Mouse (Mus musculus): ENCODE results near the gene Olfr549. TPM values are rescaled to one million over a fixed set of nuclear protein-coding genes. Genes with fewer than 3 reads are reported as not detected.
A peak's percentile ranks its signal among the peaks of the same experiment; 100 is the strongest.

Gene Olfr549
- polyA plus RNA-seq (2015; fragmentation: Nextera tagmentation; extraction: Ambion mirVana) = not detected in 2 replicates

DNA sequence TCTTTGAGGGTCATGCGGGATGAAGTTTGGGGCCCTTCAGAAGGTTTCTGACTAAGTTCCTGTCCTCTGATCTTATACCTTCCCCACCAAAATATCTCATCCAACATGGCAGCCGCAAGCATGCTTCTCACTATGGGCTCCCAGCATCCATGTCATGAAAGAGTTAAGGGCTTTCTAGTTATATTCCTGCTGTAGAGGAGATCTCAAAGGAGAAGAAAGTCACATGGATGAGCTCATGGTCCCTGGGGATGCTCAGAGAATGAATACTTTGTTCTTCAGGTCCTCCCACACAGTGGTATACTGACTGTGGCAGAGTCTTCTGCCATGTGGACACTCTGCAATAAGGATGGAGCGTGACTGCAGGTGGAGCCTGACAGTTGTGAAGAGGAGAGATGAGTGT, at the start of gene Olfr549:
Gene Olfr549 (plus strand): TSS at position 301 of the 400 bp plus-strand sequence.
- ATAC-seq (replicated peaks; ENCODE audit: extremely low read depth, insufficient read depth, low FRiP score) = no peak
- no peak within 1 kb of the TSS for H3K4me3 ChIP-seq (ENCODE audit: low read length)
- 84% methylated on average over 3 of the region's 3 CpGs for WGBS
- H3K27ac ChIP-seq (ENCODE audit: low read length) = no peak within 1 kb of the TSS
- no peak within 1 kb of the TSS for H3K9ac ChIP-seq (ENCODE audit: low read length)
- H3K36me3 ChIP-seq (ENCODE audit: control insufficient read depth, insufficient read depth) = no peaks in the 10 kb centered on the region
- no peaks in the 10 kb centered on the region for H3K27me3 ChIP-seq (ENCODE audit: control insufficient read depth, insufficient read depth, low read length)
- no peak within 1 kb of the TSS for H3K4me2 ChIP-seq (ENCODE audit: low read depth, low read length)
- H3K9me3 ChIP-seq (replicated peaks; ENCODE audit: control insufficient read depth, low read length) = no peaks in the 10 kb centered on the region
- H3K4me1 ChIP-seq (ENCODE audit: control insufficient read depth, insufficient read depth, low read length) = no peaks in the 10 kb centered on the region

DNA sequence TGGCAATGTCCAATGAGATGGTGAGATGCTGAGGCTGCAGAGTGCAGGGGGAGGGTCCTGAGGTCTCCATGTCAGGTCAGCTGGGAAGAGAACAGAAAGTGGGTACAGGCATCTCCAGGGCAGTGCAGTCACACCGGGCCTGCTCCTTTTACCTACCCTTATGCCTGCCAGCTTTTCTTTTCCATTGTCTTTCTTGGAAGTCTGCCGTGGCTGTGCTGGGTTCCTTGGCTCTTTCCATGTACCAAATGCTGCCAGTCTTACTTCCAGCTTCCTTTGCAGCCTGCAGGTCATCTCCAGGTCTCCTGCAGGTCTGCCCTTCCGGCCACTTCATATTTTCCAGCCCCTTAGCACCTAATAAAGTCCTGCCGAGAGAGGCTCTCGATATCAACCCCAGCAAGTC, 47.7 kb upstream of the Olfr549 start:
- Histone ChIP-seq H3K27me3 (ENCODE audit: control insufficient read depth, insufficient read depth, low read length) (no peaks in the 10 kb centered on the region), H3K4me3 (ENCODE audit: low read length) (no peak overlapping the region), H3K36me3 (ENCODE audit: control insufficient read depth, insufficient read depth) (no peaks in the 10 kb centered on the region), H3K4me2 (ENCODE audit: low read depth, low read length) (no peak overlapping the region), H3K27ac (ENCODE audit: low read length) (no peak overlapping the region), H3K9me3 (replicated peaks; ENCODE audit: control insufficient read depth, low read length) (no peaks in the 10 kb centered on the region), H3K9ac (ENCODE audit: low read length) (no peak overlapping the region), H3K4me1 (ENCODE audit: control insufficient read depth, insufficient read depth, low read length) (no peaks in the 10 kb centered on the region)
- WGBS = 63% methylated on average over 5 of the region's 5 CpGs
- ATAC-seq (replicated peaks; ENCODE audit: extremely low read depth, insufficient read depth, low FRiP score) = no peak

DNA sequence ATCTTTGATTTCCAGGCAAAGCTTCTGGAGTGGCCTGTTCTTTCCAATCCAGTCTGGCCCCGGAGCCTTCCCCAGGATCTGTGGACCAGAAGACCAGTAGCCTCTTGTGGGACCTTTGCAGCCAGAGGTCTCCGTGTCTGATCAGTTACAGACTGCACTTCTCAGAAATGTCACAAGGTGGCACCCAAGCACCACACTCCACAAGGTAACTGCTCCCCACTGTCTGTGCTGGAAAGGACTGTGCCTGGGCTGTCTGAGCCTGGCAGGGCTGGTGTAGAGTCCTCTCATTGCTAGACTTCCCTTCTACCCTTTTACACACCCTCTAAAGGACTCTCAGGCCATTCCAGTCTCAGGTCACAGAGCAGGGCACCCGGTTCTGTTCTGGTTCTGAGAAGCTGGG, 42.8 kb upstream of the Olfr549 start:
- H3K27me3 ChIP-seq (ENCODE audit: control insufficient read depth, insufficient read depth, low read length) = peaks cover under 1% of the 10 kb centered on the region; the same call in 1 of the 2 replicates
- no peaks in the 10 kb centered on the region for H3K36me3 ChIP-seq (ENCODE audit: control insufficient read depth, insufficient read depth)
- H3K4me2 ChIP-seq (ENCODE audit: low read depth, low read length) = no peak overlapping the region
- no peaks in the 10 kb centered on the region for H3K4me1 ChIP-seq (ENCODE audit: control insufficient read depth, insufficient read depth, low read length)
- ATAC-seq (replicated peaks; ENCODE audit: extremely low read depth, insufficient read depth, low FRiP score) = peak; percentile 39; the same call in 1 of the 2 replicates
- no peaks in the 10 kb centered on the region for H3K9me3 ChIP-seq (replicated peaks; ENCODE audit: control insufficient read depth, low read length)
- H3K27ac ChIP-seq (ENCODE audit: low read length) = no peak overlapping the region
- 31% methylated on average over 3 of the region's 3 CpGs for WGBS
- H3K9ac ChIP-seq (ENCODE audit: low read length) = no peak overlapping the region
- H3K4me3 ChIP-seq (ENCODE audit: low read length) = no peak overlapping the region

DNA sequence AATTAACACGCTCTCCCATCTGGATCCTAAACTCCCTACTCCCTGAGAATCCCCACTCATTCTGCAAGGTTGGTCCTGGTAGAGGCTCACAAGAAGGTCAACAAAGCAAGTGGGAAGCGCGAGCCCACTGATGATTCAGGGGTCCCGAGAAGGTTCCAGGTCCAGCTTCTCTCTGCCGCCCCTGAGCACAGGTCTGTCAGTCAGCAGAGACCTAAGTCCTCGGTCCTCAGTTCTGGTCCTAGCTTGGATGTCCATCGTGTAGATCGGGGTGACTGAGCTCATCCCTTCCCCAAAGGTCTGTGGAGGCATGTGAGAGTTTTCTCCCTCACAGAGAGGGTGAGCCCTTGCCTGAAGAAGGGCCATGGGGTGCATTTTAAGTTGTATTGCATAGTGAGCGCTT, 41.6 kb upstream of the Olfr549 start:
- H3K4me3 ChIP-seq (ENCODE audit: low read length) = no peak overlapping the region
- no peaks in the 10 kb centered on the region for H3K4me1 ChIP-seq (ENCODE audit: control insufficient read depth, insufficient read depth, low read length)
- no peak overlapping the region for H3K27ac ChIP-seq (ENCODE audit: low read length)
- no peaks in the 10 kb centered on the region for H3K9me3 ChIP-seq (replicated peaks; ENCODE audit: control insufficient read depth, low read length)
- H3K36me3 ChIP-seq (ENCODE audit: control insufficient read depth, insufficient read depth) = no peaks in the 10 kb centered on the region
- WGBS = 81% methylated on average over 9 of the region's 9 CpGs
- no peak overlapping the region for H3K9ac ChIP-seq (ENCODE audit: low read length)
- ATAC-seq (replicated peaks; ENCODE audit: extremely low read depth, insufficient read depth, low FRiP score) = no peak
- H3K27me3 ChIP-seq (ENCODE audit: control insufficient read depth, insufficient read depth, low read length) = peaks cover 6% of the 10 kb centered on the region
- H3K4me2 ChIP-seq (ENCODE audit: low read depth, low read length) = no peak overlapping the region

DNA sequence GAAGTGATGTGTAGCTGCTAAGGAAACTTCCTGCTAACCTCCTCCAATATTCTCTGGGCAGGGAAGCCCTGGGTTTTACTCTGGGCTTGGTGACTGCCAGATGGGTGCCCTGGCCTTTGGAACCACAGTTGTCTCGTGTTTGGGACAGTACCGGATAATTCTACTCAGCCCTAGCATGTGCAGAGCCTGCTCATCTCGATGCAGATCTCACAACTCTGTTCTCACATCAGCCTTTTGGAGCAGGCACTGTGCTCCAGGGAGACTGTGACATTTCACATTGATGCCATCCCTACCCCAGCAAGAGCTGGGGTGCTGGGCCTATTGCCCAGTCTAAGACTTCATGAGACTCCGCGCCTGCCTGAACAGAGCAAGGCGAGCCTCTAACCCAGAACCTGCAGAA, 41.0 kb upstream of the Olfr549 start:
- 76% methylated on average over 6 of the region's 6 CpGs for WGBS
- H3K36me3 ChIP-seq (ENCODE audit: control insufficient read depth, insufficient read depth) = no peaks in the 10 kb centered on the region
- no peak overlapping the region for H3K9ac ChIP-seq (ENCODE audit: low read length)
- H3K9me3 ChIP-seq (replicated peaks; ENCODE audit: control insufficient read depth, low read length) = no peaks in the 10 kb centered on the region
- no peak overlapping the region for H3K4me3 ChIP-seq (ENCODE audit: low read length)
- H3K4me2 ChIP-seq (ENCODE audit: low read depth, low read length) = no peak overlapping the region
- peaks cover 7% of the 10 kb centered on the region for H3K27me3 ChIP-seq (ENCODE audit: control insufficient read depth, insufficient read depth, low read length)
- H3K27ac ChIP-seq (ENCODE audit: low read length) = no peak overlapping the region
- no peak for ATAC-seq (replicated peaks; ENCODE audit: extremely low read depth, insufficient read depth, low FRiP score)
- no peaks in the 10 kb centered on the region for H3K4me1 ChIP-seq (ENCODE audit: control insufficient read depth, insufficient read depth, low read length)

DNA sequence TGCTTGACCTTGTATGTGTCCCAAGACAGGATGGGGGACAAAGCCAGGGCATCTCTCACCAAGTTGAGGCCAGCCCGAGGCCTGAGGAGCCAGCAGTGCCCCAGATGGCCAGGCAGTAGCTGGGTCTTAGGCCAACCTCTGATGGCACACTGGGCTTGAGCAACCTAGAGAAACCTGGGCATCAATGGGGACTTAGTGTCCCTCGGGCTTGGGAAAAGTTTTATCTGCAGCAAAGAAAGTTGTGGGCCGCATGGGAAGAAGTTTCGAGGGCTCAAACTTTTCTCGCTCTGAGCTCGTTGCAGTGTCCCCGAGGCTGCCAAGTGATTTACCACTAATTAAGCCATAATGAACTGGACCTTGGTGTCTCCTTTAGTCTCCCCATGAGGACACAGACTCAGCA, 39.9 kb upstream of the Olfr549 start:
- Histone ChIP-seq H3K9ac (ENCODE audit: low read length) (no peak overlapping the region), H3K4me2 (ENCODE audit: low read depth, low read length) (no peak overlapping the region), H3K4me1 (ENCODE audit: control insufficient read depth, insufficient read depth, low read length) (no peaks in the 10 kb centered on the region), H3K27me3 (ENCODE audit: control insufficient read depth, insufficient read depth, low read length) (peaks cover 14% of the 10 kb centered on the region), H3K36me3 (ENCODE audit: control insufficient read depth, insufficient read depth) (no peaks in the 10 kb centered on the region), H3K27ac (ENCODE audit: low read length) (no peak overlapping the region), H3K9me3 (replicated peaks; ENCODE audit: control insufficient read depth, low read length) (no peaks in the 10 kb centered on the region), H3K4me3 (ENCODE audit: low read length) (no peak overlapping the region)
- ATAC-seq (replicated peaks; ENCODE audit: extremely low read depth, insufficient read depth, low FRiP score) = no peak
- 87% methylated on average over 7 of the region's 7 CpGs for WGBS

DNA sequence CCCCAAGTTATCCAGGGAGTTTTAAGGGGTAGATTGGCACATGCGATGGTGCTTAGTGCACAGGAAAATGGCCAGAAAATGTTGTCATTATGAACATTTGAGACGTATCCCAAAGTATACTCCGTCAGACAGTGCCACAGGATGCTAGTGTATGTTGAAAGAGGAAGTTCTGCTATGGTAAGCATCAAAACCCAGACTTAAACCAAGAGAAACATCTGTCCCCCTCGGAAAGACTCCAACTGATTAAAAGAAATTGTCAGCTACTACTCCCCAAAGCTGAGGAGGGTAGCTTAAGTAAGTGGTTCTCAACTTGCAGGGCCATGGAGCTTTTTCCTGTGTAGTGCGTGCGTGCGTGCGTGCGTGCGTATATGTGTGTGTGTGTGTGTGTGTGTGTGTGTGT, 37.7 kb upstream of the Olfr549 start:
- Histone ChIP-seq H3K27ac (ENCODE audit: low read length) (no peak overlapping the region), H3K36me3 (ENCODE audit: control insufficient read depth, insufficient read depth) (no peaks in the 10 kb centered on the region), H3K9ac (ENCODE audit: low read length) (no peak overlapping the region), H3K4me1 (ENCODE audit: control insufficient read depth, insufficient read depth, low read length) (peaks cover 8% of the 10 kb centered on the region), H3K9me3 (replicated peaks; ENCODE audit: control insufficient read depth, low read length) (no peaks in the 10 kb centered on the region), H3K4me3 (ENCODE audit: low read length) (no peak overlapping the region), H3K4me2 (ENCODE audit: low read depth, low read length) (no peak overlapping the region), H3K27me3 (ENCODE audit: control insufficient read depth, insufficient read depth, low read length) (peaks cover 17% of the 10 kb centered on the region)
- WGBS = 88% methylated on average over 10 of the region's 10 CpGs
- ATAC-seq (replicated peaks; ENCODE audit: extremely low read depth, insufficient read depth, low FRiP score) = no peak

DNA sequence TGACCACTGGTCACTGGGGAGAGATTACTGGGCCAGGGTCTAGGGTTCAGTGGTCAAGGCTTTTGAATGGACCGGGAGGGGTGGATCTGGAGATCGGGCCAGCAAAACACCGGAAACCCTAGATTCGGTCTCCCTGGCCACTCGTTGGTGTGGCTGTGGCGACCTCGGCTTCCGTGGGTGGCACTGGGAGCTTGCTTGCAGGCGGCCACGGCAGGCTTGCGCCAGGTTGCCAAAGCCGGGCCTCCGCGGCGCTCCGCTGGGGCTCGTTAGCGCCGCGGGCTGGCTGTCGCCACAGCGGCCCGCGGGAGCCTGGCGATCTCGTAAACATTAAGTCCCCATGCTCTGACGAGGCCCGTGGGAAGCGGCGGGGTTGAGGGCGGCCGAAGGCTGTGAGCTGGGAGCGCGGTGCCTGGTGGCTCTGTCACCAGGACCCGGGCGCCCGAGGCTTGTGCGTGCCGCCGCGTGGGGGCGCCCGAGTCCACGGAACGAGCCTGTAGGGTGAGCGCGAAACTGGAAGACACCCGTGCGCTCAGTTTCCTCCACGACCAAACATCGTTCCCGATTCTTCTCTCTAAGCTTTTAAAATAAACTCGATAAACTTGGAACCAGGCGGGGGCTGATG, 36.7 kb upstream of the Olfr549 start:
- Histone ChIP-seq H3K36me3 (ENCODE audit: control insufficient read depth, insufficient read depth) (no peaks in the 10 kb centered on the region), H3K4me1 (ENCODE audit: control insufficient read depth, insufficient read depth, low read length) (peaks cover 8% of the 10 kb centered on the region), H3K4me2 (ENCODE audit: low read depth, low read length) (peak overlapping the region; percentile 97), H3K27ac (ENCODE audit: low read length) (no peak overlapping the region), H3K9me3 (replicated peaks; ENCODE audit: control insufficient read depth, low read length) (no peaks in the 10 kb centered on the region), H3K4me3 (ENCODE audit: low read length) (peak overlapping the region; percentile 62), H3K9ac (ENCODE audit: low read length) (peak overlapping the region; percentile 79), H3K27me3 (ENCODE audit: control insufficient read depth, insufficient read depth, low read length) (peaks cover 17% of the 10 kb centered on the region)
- ATAC-seq (replicated peaks; ENCODE audit: extremely low read depth, insufficient read depth, low FRiP score) = peak; percentile 88
- WGBS = under 1% methylated on average over 54 of the region's 54 CpGs

DNA sequence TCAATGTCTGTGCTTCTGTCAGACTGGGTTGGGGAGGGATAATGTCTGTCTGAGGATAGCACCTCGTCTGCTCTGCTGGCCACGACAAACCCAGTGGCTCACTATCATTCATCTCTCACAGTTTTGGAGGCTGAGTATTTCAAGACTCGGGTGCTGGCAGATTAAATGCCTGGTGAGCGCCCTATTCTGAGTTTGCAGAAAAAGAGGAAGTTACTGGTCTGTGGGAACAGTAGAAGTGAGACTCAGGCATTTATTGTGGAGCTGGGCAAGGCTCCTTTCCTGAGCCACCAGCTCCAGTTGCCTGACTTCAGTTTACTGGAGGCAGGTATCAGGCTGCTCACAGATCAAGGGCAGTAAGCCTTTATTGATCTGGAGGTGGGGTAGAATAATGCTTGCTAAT, 35.5 kb upstream of the Olfr549 start:
- no peak for ATAC-seq (replicated peaks; ENCODE audit: extremely low read depth, insufficient read depth, low FRiP score)
- H3K4me2 ChIP-seq (ENCODE audit: low read depth, low read length) = no peak overlapping the region
- no peak overlapping the region for H3K27ac ChIP-seq (ENCODE audit: low read length)
- peaks cover 8% of the 10 kb centered on the region for H3K4me1 ChIP-seq (ENCODE audit: control insufficient read depth, insufficient read depth, low read length)
- peaks cover 17% of the 10 kb centered on the region for H3K27me3 ChIP-seq (ENCODE audit: control insufficient read depth, insufficient read depth, low read length)
- H3K4me3 ChIP-seq (ENCODE audit: low read length) = no peak overlapping the region
- no peak overlapping the region for H3K9ac ChIP-seq (ENCODE audit: low read length)
- H3K9me3 ChIP-seq (replicated peaks; ENCODE audit: control insufficient read depth, low read length) = no peaks in the 10 kb centered on the region
- H3K36me3 ChIP-seq (ENCODE audit: control insufficient read depth, insufficient read depth) = no peaks in the 10 kb centered on the region
- 48% methylated on average over 4 of the region's 4 CpGs for WGBS

Data from heart, embryonic 16.5 days (tissue).